Mouse (Mus musculus) frontal cortex, adult (tissue): Measurements from ENCODE around the gene Pabpn1l.

Experiments used
- ATAC-seq: cut with Nextera tagmentation; 2 replicates; pipeline ENCODE4 v1.9.2; 2017; ENCODE audit warnings: mild to moderate bottlenecking, moderate library complexity, mixed read lengths; ENCODE audit not compliant: low TSS enrichment

The Pabpn1l gene

GRCm38 (mm10) chr8:122622727-122623126 is at the start of gene Pabpn1l:
TSS of gene Pabpn1l (minus strand) at chr8:122622739.
- ATAC-seq = no peak

DNA sequence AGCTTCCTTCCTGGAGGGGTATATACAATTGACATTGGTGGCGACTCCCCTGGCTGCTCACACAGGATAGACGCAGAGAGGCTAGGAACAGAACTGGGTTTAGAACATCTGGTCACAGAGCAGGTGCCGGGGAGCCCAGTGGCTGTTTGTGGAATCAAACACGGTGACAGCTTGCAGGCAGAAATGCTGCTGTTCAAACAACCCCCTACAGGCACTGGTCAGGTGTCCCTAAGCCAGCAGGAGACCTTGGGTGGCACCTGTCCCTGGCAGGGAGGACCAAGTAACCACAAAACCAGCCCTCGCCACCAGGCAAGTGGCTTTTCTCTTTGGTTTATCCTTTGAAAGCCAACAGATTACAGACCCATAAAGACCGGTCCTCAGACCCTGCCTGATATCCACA is 49.4 kb upstream of the Pabpn1l start:
- no peak for ATAC-seq

- no peak for ATAC-seq
These were observed 48.2 kb upstream of the Pabpn1l start for GRCm38 (mm10) chr8:122670718-122671117.

- no peak for ATAC-seq
These were observed 47.5 kb upstream of the Pabpn1l start for GRCm38 (mm10) chr8:122670001-122670400.

DNA sequence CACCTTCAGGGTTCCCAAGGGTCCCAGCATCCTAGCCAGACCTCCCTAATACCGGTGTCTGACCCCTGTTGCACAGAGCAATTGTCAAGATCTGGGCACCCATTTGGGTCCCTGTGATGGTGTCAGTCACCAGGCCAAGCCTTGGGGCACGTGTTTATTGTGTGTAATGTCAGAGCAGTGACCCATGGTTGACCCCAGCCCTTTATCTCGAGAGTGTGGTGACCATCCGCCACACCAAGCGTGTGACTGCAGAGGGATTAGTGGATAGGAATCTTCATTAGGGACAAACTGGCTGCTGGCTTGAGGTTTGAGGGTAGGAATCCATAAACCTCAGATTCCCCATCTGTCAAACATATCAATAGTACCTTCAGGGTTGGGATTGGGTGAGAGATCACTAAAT is 46.8 kb upstream of the Pabpn1l start:
- no peak for ATAC-seq

DNA sequence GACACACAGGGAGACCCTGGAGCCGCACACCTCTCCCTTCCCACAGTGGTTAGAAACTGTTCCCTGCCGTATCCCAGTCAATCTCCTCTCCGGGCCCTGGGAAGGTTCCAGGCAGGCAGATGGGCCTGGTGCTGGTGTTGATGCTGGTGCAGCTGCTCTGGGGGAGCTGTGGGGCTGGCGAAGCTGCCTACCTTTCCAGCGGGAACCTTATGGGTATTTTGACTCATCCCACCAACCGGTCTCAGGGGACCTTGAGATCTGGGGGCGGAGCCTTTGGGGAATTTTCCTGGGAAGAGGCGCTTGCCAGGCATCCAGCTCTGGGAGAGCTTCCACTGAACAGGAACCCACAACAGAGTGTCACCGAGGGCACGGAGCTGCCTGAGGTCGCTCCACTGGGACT is 45.3 kb upstream of the Pabpn1l start:
- ATAC-seq = peak; percentile 58

GRCm38 (mm10) chr8:122666827-122667226 is 44.3 kb upstream of the Pabpn1l start:
- peak; percentile 80 for ATAC-seq

- ATAC-seq = no peak
These were observed 43.8 kb upstream of the Pabpn1l start for GRCm38 (mm10) chr8:122666338-122666764.

GRCm38 (mm10) chr8:122665667-122666316 is 43.3 kb upstream of the Pabpn1l start:
- no peak for ATAC-seq

GRCm38 (mm10) chr8:122665221-122665620 is 42.7 kb upstream of the Pabpn1l start:
- ATAC-seq = no peak

DNA sequence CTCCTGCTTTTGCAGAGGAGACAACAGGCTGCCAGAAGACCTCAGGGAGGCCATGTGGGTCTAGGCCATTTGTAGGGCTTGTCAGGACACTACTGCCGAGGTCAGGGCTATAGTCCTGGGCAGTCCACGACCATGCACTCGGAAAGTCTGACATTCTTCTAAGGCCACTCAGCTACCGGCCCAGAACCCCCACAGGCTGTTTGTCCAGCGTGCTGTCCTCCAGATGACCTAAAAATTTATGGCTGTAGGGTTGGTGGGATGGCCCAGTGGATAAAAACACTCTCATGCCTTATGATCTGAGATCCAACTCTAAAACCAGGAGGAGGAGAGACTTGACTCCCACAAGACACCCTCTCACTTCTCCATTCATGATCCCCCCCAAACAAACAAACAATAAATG is 41.1 kb upstream of the Pabpn1l start:
- no peak for ATAC-seq

- no peak for ATAC-seq
These were observed 40.6 kb upstream of the Pabpn1l start for GRCm38 (mm10) chr8:122663106-122663505.

DNA sequence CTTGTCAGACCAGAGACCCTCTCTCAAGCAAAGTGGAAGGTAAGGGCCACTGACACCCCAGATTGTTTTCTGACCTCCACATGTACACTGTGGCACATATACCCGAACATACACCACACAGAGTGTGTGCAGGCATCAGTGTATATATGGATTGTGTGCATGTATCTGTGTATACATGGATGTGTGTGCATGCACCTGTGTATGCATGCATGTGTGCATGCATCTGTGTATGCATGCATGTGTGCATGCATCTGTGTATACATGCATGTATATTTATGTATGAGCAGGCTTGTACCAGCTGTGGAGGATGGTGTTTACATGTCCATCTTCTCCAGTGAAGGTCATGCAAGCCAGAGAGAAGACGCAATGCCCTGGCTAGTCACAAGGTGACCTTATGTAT is 39.4 kb upstream of the Pabpn1l start:
- no peak for ATAC-seq

DNA sequence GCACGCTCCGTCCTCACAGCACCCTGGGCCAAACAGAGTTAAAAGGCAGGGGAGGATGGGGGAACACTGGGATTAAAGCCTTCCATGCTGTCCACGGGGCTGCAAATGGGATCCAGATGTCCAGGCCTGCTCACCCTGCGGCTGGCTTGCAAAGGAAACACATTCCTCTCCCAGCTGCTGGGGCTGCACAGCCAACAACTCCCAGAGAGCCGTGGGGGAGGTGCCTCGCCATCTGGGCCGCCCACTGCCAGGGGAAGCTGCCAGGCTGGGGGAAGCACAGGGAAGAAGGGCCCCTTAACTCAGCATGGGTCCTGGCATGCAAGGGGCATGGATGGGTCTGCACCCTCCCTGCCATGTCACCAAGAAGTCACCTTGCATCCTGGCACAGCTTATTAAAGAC is 38.6 kb upstream of the Pabpn1l start:
- peak; percentile 50 for ATAC-seq

DNA sequence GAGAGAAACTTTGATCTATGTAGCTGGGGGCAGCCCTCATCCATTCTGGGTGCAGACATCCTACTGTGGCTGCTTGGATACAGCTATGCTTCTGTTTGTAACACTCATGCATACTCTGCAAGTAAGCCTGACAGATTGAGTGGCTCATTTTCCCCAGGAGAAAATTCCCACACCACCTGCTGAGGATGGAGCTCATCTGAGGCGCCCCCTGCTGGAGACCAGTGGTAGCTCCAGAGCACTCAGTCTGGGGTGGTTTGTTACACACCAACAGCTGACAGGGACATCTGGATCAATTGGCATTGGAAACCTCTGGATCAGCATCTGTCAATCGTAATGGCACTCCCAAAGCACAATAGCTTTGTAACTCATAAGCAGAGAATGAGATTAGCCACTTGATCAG is 37.5 kb upstream of the Pabpn1l start:
- no peak for ATAC-seq

DNA sequence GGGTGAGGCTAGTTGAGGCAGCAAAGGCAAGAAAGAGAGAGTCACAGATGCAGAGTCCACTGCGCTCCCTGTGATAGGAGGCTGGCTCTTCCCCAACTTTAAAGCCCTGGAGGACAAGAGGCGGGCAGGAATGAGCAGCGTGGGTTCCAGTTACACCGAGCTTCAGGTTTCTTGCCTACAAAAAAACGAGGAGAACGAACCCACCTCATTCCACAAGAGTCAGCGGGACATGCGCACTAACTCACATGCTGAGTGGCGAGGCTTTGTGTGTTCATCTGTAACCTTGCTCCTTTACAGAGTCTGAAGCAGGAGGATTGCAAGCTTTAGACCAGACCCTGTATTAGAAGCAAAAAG is 36.2 kb upstream of the Pabpn1l start:
- ATAC-seq = no peak

DNA sequence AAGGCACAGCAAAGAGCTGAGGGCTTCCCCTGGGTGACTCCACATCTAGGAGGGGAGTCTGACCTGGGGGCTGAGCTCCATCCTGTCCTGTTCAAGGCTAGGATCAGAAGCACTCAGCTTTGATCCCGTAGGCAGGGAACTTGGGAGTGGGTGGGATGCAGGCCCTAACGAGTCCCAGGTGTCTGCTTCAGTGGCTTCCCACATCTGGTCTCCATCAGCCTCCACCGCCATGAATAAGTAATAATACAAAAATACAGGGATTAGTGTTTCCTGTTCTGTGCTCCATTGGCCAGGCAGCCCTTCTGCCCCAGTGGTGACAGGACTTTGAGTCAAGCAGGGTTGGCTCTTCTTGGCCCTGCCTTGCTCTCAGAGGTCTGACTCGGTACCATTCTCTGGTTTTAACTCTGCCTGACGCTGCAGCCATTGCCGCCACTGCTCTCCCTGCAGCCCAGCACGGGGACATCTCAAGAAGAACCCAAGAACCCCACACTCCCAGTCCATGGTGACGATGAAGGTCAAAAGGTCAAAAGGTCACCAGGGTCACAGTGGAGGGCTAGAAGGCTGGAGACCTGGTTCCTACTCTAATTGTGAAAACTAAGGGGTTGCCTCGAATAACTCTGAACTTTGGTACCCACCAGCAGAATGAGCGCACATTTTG is 35.7 kb upstream of the Pabpn1l start:
- no peak for ATAC-seq

- ATAC-seq = no peak
These were observed 33.8 kb upstream of the Pabpn1l start for GRCm38 (mm10) chr8:122656056-122656999.

GRCm38 (mm10) chr8:122654768-122655167 is 32.2 kb upstream of the Pabpn1l start:
- no peak for ATAC-seq

DNA sequence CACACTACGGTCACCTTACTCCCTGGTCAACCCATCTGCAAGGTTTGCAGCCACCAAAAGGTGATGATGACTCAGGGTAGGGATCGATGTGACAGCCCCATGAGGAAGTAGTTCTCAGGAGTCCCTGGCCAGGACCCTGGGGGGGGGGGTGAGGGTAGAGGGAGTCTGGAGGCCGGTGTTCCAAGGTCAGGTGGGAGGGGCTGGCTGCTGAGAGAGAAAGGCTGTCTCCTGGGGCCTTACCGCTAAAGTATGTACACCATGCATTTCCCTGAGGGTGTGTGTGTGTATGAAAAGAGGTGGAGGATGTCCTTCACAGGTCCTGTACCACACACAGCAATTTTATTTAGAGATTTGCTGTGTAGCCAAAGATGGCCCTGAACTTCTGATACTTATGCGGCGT is 30.1 kb upstream of the Pabpn1l start:
- no peak for ATAC-seq

DNA sequence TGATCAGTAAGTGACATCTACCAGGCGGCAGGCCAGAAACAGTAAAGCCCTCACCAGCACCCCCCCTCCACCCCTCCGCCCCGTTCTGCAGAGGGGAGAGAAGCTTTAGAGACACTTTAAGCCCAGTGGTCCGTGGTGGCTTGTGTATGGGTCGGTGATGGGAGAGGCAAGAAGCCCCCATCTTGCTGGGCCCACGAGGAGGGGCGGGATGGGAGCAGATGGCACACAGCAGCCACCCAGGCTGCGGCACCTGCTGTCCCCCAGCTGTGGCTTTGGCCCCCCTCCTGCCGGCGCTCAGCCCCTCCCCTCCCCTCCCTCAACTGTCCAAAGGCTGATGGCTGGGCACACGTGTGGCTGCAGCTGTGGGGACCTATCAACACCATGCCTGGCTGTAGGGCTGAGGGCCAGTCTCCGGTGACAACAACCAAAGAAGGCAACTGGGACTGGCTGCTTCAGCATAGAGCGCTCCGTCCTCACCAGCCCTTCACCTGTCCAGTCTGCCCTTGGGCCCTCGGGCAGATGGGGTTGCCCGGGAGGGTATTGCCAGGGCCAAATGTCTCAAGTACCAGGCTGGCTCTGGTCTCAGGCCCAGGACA is 28.9 kb upstream of the Pabpn1l start:
- ATAC-seq = no peak
